Mouse (Mus musculus) lung, postnatal 0 days (tissue): ENCODE measurements around the gene Pced1b. TPM values are rescaled to one million over a fixed set of nuclear protein-coding genes. Genes with fewer than 3 reads are reported as not detected.
"Not testable (repeated sequence)": the region's sequence is repeated elsewhere in the genome, so short reads cannot be mapped to it uniquely, and the experiment has no call there.

ENCODE experiments used
- ATAC-seq: fragments of 200-750 bp; cut with Nextera tagmentation; 2 replicates; pipeline ENCODE4 v1.8.0; 2017; ENCODE audit warnings: moderate library complexity
- DNase-seq: peaks from one replicate; pipeline ENCODE4 v3.0.0-alpha.2; 2016; ENCODE audit warnings: low spot score
- H3K27ac ChIP-seq: fragments of 300-500 bp; sonication (generic); 2 replicates; pipeline ENCODE4 v1.5.1; 2014; ENCODE audit warnings: antibody characterized with exemption, mild to moderate bottlenecking, low read length, mixed read lengths
- H3K27me3 ChIP-seq: fragments of 300-500 bp; sonication (generic); replicated peaks from 2 replicates; pipeline ENCODE4 v1.6.1; 2014; ENCODE audit warnings: low read length, mixed read lengths; ENCODE audit not compliant: insufficient read depth
- H3K36me3 ChIP-seq: fragments of 300-500 bp; sonication (generic); 2 replicates; pipeline ENCODE4 v1.6.1; 2014; ENCODE audit warnings: low read length, mixed read lengths; ENCODE audit not compliant: insufficient read depth
- H3K4me1 ChIP-seq: fragments of 300-500 bp; sonication (generic); 2 replicates; pipeline ENCODE4 v1.6.1; 2014; ENCODE audit warnings: antibody characterized with exemption, low read depth, low read length, mixed read lengths; ENCODE audit not compliant: insufficient read depth
- H3K4me2 ChIP-seq: fragments of 300-500 bp; sonication (generic); replicated peaks from 2 replicates; pipeline ENCODE4 v1.6.1; 2014; ENCODE audit warnings: low read depth, mild to moderate bottlenecking, low read length, moderate library complexity, mixed read lengths
- H3K4me3 ChIP-seq: fragments of 300-500 bp; sonication (generic); 2 replicates; pipeline ENCODE4 v1.5.1; 2014; ENCODE audit warnings: low read depth, low read length
- H3K9ac ChIP-seq: fragments of 300-500 bp; sonication (generic); replicated peaks from 2 replicates; pipeline ENCODE4 v1.6.1; 2014; ENCODE audit warnings: low read depth, mild to moderate bottlenecking
- H3K9me3 ChIP-seq: fragments of 300-500 bp; sonication (generic); 2 replicates; pipeline ENCODE4 v1.6.1; 2016; ENCODE audit warnings: low read length, mixed read lengths
- CTCF ChIP-seq: IDR thresholded peaks from 2 replicates; pipeline ENCODE4 v1.5.1; 2016; ENCODE audit warnings: antibody characterized with exemption, mild to moderate bottlenecking
- EP300 ChIP-seq: IDR thresholded peaks from 2 replicates; pipeline ENCODE4 v1.6.1; 2016; ENCODE audit warnings: antibody characterized with exemption, mild to moderate bottlenecking, control low read depth
- WGBS: fragments of 180-500 bp; shearing (Covaris S2); extraction: QIAGEN DNeasy Blood & Tissue Kit; methylation state at CpG from one replicate; pipeline ENCODE4 v1.1.7; 2014; 5-methylcytosine and 5-hydroxymethylcytosine counted together
- polyA plus RNA-seq: library from polyadenylated mRNA; unstranded; fragments of >200 nt; fragmentation: Nextera tagmentation; extraction: Ambion mirVana; gene quantifications from 2 replicates; pipeline ENCODE4 v1.2.1, GENCODE M21; 2015

Pced1b gene
- polyA plus RNA-seq, 1 experiment from 2014 or later, result 9.0 TPM

DNA sequence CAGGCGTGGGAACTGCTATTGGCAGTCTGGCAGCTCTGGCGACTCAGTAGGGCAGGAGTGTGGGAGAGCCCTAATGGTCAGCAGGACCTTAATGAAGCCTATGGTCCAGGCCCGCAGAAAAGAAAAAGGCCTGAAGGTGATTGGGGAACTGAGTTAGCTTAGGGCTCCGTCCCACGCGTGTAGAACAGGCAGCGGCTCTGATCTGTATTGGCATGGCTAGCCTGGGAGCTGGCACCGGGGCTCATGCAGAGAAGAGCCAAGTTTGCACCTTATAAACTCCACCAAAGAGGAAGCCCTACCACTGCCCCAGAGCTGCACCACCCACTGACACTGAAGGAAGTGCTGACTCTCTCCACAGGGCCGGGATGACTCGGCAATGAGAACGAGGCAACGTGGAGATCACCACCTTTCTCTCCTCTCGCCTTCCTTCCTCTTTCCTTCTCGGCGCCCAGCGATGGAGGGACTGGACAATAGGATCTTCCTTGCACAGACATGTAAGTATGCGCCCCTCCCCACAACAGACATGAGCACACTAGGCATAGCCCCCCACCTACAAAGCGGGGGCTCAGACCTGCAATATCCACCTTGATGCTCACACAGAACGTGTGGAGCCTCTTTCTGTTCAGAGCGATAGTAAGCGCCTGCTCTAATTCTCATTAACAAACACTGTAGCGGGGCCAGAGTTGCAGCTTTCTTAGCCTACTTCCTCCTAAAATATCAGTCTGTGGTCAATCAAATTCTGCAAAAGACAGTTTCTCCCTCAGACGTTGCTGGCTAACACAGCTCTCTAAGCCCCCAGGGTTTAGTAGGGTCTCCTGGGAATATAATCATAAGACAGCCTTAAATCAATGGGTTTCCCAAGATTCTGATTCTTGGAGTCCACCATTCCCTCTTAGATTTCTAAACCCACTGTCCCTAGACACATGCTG lies 114.2 kb downstream of the Pced1b start:
- Histone ChIP-seq H3K4me1 (no peaks in the 10 kb centered on the region), H3K4me3 (no peak overlapping the region), H3K9me3 (no peaks in the 10 kb centered on the region), H3K4me2 (peak overlapping the region; percentile 14; the same call in 1 of the 2 replicates), H3K27ac (no peak overlapping the region), H3K36me3 (no peaks in the 10 kb centered on the region), H3K9ac (no peak overlapping the region), H3K27me3 (no peaks in the 10 kb centered on the region)
- peak; percentile 49 for DNase-seq
- no peak for TF ChIP-seq EP300
- TF ChIP-seq CTCF, result no peak
- WGBS, result 73% methylated on average over 23 of the region's 23 CpGs
- peak; percentile 53 for ATAC-seq

DNA sequence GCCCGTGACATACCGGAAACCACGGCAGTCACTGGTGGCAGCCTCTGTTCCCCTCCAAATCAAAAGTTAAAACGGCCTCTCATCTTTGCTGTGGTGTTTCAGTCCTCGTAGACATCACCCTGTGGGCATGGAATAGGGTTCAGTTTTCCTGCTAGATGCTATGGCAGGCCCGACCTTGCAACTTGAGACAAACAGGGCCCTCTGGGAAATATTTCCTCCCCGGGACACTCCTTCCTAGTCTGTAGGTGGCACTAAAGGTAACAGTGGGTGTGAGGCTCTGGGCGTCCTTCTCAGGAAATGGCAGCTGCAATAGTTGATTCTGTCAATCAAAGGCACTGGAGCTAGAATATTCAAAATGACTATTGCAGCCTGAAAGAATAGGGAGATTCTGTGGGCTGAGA lies 114.9 kb downstream of the Pced1b start:
- Histone ChIP-seq H3K4me2 (0 out of 2 replicates have a peak overlapping the region, but pooled peaks have one; percentile 1), H3K27ac (no peak overlapping the region), H3K9ac (no peak overlapping the region), H3K9me3 (no peaks in the 10 kb centered on the region), H3K36me3 (no peaks in the 10 kb centered on the region), H3K4me1 (no peaks in the 10 kb centered on the region), H3K4me3 (no peak overlapping the region), H3K27me3 (no peaks in the 10 kb centered on the region)
- ATAC-seq (no peak), DNase-seq (no peak)
- 58% methylated on average over 8 of the region's 8 CpGs for WGBS
- TF ChIP-seq CTCF, result peak; percentile 9; the same call in 1 of the 2 replicates
- TF ChIP-seq EP300, result no peak

DNA sequence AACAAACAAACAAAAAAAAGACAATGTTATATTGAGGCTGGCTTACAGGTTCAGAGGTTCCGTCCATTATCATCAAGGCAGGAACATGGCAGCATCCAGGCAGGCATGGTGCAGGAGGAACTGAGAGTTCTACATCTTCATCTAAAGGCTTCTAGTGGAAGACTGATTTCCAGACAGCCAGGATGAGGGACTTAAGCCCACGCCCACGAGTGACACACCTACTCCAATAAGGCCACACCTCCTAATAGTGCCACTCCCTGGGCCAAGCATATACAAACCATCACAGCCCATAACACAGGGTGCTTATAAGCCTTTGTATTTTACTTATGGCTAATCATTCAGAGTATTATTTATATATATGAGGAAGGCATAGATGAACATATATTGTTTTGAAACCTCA lies 117.4 kb downstream of the Pced1b start:
- H3K4me3 ChIP-seq, H3K9me3 ChIP-seq, H3K36me3 ChIP-seq, H3K27ac ChIP-seq, H3K4me1 ChIP-seq, H3K27me3 ChIP-seq, ATAC-seq, H3K4me2 ChIP-seq, H3K9ac ChIP-seq, DNase-seq: not testable (repeated sequence)
- 87% methylated on average over 3 of the region's 3 CpGs for WGBS

DNA sequence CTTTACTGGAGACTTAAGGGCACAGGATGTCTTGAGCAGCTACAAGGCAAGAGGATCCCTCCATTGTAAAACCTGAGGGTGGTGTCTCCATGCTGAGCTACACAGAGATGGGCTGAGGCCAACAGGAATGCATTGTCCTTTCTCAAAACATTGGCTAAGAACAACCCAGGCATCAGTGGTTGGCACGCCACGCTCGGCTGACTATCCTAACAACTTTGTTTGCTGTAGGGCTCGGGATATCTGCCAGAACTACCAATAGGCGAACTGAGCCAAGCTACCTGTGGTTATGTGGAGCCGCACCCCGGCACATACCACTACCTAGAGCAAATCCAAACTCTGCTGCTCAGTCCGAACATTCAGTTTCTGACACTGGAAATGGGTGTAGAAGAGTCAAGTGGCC lies 118.1 kb downstream of the Pced1b start:
- H3K4me2 ChIP-seq, result no peak overlapping the region
- H3K4me1 ChIP-seq, result no peaks in the 10 kb centered on the region
- H3K9ac ChIP-seq, result no peak overlapping the region
- H3K27me3 ChIP-seq, result no peaks in the 10 kb centered on the region
- no peak for DNase-seq
- H3K36me3 ChIP-seq, result no peaks in the 10 kb centered on the region
- TF ChIP-seq EP300 (no peak), CTCF (no peak)
- 75% methylated on average over 8 of the region's 8 CpGs for WGBS
- H3K27ac ChIP-seq, result no peak overlapping the region
- no peak overlapping the region for H3K4me3 ChIP-seq
- ATAC-seq, result no peak
- no peaks in the 10 kb centered on the region for H3K9me3 ChIP-seq

DNA sequence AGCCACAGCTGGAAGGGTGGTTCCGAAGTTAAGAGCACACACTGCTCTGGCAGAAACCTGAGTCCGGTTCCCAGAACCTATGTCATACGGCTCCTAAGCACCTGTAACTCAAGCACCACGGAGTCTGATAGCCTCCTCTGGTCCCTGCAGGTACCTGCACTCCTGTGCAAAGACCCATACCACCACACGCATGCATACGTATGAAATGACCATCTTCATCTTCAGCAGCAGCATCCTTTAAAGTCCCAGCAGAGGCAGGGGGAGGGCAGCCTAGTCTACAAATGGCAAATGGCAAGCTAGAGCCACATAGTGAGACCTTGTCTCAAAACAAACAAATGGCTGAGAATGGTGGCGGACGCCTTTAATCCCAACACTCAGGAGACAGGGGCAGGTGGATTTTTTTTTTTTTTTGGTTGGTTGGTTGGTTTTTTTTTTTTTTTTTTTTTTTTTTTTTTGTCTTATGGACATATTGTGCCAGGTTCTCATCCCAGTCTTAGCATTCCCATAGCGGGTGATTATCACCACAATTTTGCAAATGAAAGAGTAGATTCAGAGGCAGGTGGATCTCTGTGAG lies 121.2 kb downstream of the Pced1b start:
- TF ChIP-seq CTCF (no peak), EP300 (no peak)
- 72% methylated on average over 9 of the region's 9 CpGs for WGBS
- H3K9me3 ChIP-seq, result no peaks in the 10 kb centered on the region
- H3K27ac ChIP-seq, result no peak overlapping the region
- H3K4me1 ChIP-seq, result no peaks in the 10 kb centered on the region
- DNase-seq, result no peak
- H3K9ac ChIP-seq, result no peak overlapping the region
- H3K4me2 ChIP-seq, result no peak overlapping the region
- H3K36me3 ChIP-seq, result no peaks in the 10 kb centered on the region
- ATAC-seq, result no peak
- no peak overlapping the region for H3K4me3 ChIP-seq
- H3K27me3 ChIP-seq, result no peaks in the 10 kb centered on the region

DNA sequence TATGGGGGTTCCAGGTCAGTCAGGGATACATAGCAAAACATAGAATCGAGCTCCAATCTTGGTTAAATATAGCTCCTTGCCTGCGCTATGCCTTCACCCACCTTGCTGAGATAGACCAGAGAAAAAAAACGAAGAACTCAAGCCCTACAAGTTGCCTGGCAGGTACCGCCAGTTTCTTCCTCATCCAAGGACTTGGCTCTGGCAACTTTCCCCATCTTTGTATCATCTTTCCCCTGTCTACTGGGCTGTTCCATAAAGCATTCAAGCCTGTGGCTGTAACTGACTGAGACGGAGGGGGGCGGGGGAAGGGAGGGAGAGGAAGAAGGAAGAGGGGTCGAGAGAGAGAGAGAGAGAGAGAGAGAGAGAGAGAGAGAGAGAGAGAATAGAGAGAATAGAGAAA lies 121.7 kb downstream of the Pced1b start:
- no peaks in the 10 kb centered on the region for H3K36me3 ChIP-seq
- no peak overlapping the region for H3K9ac ChIP-seq
- 70% methylated on average over 7 of the region's 7 CpGs for WGBS
- H3K4me3 ChIP-seq, result no peak overlapping the region
- peaks cover 4% of the 10 kb centered on the region; the same call in 1 of the 2 replicates for H3K4me1 ChIP-seq
- no peak overlapping the region for H3K4me2 ChIP-seq
- ATAC-seq, result no peak
- H3K27me3 ChIP-seq, result no peaks in the 10 kb centered on the region
- TF ChIP-seq CTCF (no peak), EP300 (no peak)
- no peak overlapping the region for H3K27ac ChIP-seq
- DNase-seq, result no peak
- no peaks in the 10 kb centered on the region for H3K9me3 ChIP-seq
